Mouse (Mus musculus): ENCODE results near the gene Sel1l3. TPM values are rescaled to one million over a fixed set of nuclear protein-coding genes. Genes with fewer than 3 reads are reported as not detected.

Gene Sel1l3
- polyA plus RNA-seq, 1 experiment = 28.6 TPM

DNA sequence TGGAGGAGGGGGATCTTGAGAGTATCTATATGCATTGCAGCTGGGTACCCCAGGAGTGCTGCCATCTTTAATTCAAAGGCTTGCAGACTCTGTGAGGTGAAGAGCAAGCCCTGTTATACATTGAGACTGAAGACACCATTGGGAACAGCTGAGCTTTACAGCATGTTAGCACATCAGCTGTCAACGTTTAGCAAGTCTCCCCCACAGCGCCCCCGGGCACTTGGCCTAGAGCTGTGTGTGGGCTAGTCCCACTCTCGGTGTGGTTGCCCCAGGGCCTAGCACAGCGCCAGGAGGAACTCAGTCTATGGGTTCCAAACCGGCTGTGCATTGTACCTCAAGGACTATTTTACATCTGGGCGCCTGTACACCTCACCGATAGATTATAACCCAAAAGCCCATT is 51.3 kb downstream of the Sel1l3 start:
- no peak for DNase-seq
- Histone ChIP-seq H3K4me1 (ENCODE audit: control insufficient read depth, insufficient read depth, low read length) (peaks cover 6% of the 10 kb centered on the region; the same call in 1 of the 2 replicates), H3K27ac (ENCODE audit: insufficient read depth, low read depth, low read length) (no peak overlapping the region), H3K4me3 (ENCODE audit: insufficient read depth, low read depth, low read length) (no peak overlapping the region), H3K36me3 (ENCODE audit: control insufficient read depth, insufficient read depth, low read length) (no peaks in the 10 kb centered on the region), H3K27me3 (replicated peaks; ENCODE audit: control insufficient read depth, insufficient read depth, low read length) (no peaks in the 10 kb centered on the region)
- WGBS = 94% methylated on average over 8 of the region's 8 CpGs
- TF ChIP-seq POLR2A (IDR thresholded peaks at IDR 0.05; ENCODE audit: low read depth, low read length) (no peak), CTCF (conservative IDR thresholded peaks at IDR 0.05; ENCODE audit: insufficient read depth, insufficient read length, low read depth, low read length) (no peak)

DNA sequence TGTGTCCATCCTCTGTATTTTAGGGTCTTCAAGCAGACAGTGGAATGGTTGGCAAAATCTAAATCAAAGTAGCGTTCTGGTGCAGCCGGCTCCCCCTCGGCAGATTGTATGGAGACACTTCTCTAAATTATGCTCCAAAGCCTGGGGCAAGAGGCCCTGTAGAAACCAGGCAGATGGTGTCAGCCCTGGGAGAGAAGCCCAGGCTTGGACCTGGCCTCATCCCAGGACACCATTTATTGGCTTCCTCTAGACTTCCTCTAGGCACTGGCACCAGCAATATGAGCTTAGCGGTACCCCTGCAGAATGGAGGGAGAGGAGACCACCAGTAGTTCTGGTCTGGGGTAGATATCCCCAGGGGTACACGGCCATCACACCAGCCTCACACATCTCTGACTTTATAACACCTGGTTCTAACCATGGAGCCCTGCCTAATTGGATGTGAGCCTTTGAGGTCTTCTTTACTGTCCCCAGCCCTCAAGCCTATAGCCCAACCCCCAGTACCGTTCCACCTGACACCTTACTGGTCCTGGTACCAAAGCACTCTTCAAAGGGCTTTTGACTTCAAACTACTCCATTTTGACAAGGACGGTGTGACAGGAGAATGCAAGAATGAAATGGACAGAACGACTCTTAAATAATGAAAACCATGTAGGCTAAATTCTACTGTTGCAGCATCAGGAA is 52.1 kb downstream of the Sel1l3 start:
- WGBS = 88% methylated on average over 8 of the region's 8 CpGs

DNA sequence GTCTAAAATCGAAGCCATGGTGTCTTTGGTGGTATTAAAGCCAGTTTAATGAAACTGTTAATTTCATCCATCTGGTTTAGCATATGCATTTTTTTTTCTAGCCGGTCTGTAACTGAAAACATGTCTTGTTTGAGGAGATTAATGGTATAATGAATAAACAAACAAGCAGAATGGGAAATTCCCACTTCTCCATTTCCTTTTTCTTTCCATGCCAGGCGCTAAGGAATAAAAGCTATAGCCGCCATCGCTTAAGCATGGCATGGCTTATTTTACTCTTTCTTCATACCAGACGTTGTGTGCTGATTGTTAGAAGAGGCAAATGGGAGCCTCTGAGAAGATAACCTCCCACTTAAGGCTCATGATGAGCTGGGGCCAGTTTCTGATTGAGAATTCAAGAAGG is 53.5 kb downstream of the Sel1l3 start:
- Histone ChIP-seq H3K4me1 (ENCODE audit: control insufficient read depth, insufficient read depth, low read length) (peaks cover 6% of the 10 kb centered on the region; the same call in 1 of the 2 replicates), H3K4me3 (ENCODE audit: insufficient read depth, low read depth, low read length) (no peak overlapping the region), H3K27ac (ENCODE audit: insufficient read depth, low read depth, low read length) (no peak overlapping the region), H3K36me3 (ENCODE audit: control insufficient read depth, insufficient read depth, low read length) (no peaks in the 10 kb centered on the region), H3K27me3 (replicated peaks; ENCODE audit: control insufficient read depth, insufficient read depth, low read length) (no peaks in the 10 kb centered on the region)
- WGBS = 91% methylated on average over 6 of the region's 6 CpGs
- DNase-seq = no peak
- no peak for TF ChIP-seq CTCF (conservative IDR thresholded peaks at IDR 0.05; ENCODE audit: insufficient read depth, insufficient read length, low read depth, low read length)
- no peak for TF ChIP-seq POLR2A (IDR thresholded peaks at IDR 0.05; ENCODE audit: low read depth, low read length)

More for the DNA sequence above, 52.1 kb downstream of the Sel1l3 start:
- no peaks in the 10 kb centered on the region for H3K27me3 ChIP-seq (replicated peaks; ENCODE audit: control insufficient read depth, insufficient read depth, low read length)
- no peaks in the 10 kb centered on the region for H3K36me3 ChIP-seq (ENCODE audit: control insufficient read depth, insufficient read depth, low read length)
- no peak overlapping the region for H3K27ac ChIP-seq (ENCODE audit: insufficient read depth, low read depth, low read length)
- no peak for DNase-seq
- H3K4me3 ChIP-seq (ENCODE audit: insufficient read depth, low read depth, low read length) = no peak overlapping the region
- H3K4me1 ChIP-seq (ENCODE audit: control insufficient read depth, insufficient read depth, low read length) = peaks cover 6% of the 10 kb centered on the region; the same call in 1 of the 2 replicates
- TF ChIP-seq CTCF (conservative IDR thresholded peaks at IDR 0.05; ENCODE audit: insufficient read depth, insufficient read length, low read depth, low read length) = no peak
- TF ChIP-seq POLR2A (IDR thresholded peaks at IDR 0.05; ENCODE audit: low read depth, low read length) = no peak

DNA sequence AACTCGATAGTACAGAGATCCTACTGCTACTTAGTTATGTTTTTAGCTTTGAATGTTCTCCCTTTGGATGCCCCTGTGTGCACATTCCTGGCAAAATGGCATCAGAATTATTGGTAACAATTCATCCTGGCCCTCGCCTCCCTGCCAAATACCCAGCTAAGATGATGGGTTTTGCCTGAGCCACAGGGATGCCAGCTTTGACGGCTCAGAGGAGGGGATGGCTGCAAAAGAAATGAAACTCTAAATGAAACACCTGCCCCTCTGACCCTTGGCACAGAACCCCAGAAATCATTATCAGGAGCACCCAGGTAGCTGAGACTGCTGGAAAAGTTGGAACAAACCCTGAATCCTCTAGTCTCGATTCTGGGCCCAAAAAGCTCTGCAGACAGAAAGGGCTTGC is 54.1 kb downstream of the Sel1l3 start:
- no peak overlapping the region for H3K4me3 ChIP-seq (ENCODE audit: insufficient read depth, low read depth, low read length)
- TF ChIP-seq POLR2A (IDR thresholded peaks at IDR 0.05; ENCODE audit: low read depth, low read length) (no peak), CTCF (conservative IDR thresholded peaks at IDR 0.05; ENCODE audit: insufficient read depth, insufficient read length, low read depth, low read length) (no peak)
- WGBS = 80% methylated on average over 4 of the region's 4 CpGs
- DNase-seq = peak; percentile 21
- H3K4me1 ChIP-seq (ENCODE audit: control insufficient read depth, insufficient read depth, low read length) = peaks cover 6% of the 10 kb centered on the region; the same call in 1 of the 2 replicates
- peak overlapping the region; percentile 69; the same call in 1 of the 2 replicates for H3K27ac ChIP-seq (ENCODE audit: insufficient read depth, low read depth, low read length)
- no peaks in the 10 kb centered on the region for H3K27me3 ChIP-seq (replicated peaks; ENCODE audit: control insufficient read depth, insufficient read depth, low read length)
- H3K36me3 ChIP-seq (ENCODE audit: control insufficient read depth, insufficient read depth, low read length) = no peaks in the 10 kb centered on the region

DNA sequence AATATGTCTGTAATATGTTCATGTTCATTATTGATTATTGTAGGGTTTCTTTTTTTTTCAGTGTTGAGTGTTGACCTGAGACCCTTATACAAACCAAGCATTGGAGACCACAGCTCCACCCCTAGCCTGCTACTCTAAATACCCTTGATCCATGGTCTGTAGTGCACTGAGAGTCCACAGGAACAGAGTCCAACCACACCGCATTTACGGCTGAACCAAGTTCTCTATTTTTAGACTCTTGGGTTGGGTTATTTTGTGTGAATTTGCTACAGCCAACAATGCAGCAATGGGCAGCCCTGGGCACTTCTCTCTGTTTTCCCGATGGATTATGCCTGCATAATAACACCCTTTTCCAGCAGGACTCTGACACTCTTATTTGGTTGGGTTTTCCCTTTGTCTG is 54.6 kb downstream of the Sel1l3 start:
- H3K4me1 ChIP-seq (ENCODE audit: control insufficient read depth, insufficient read depth, low read length) = peaks cover 6% of the 10 kb centered on the region; the same call in 1 of the 2 replicates
- no peak overlapping the region for H3K4me3 ChIP-seq (ENCODE audit: insufficient read depth, low read depth, low read length)
- H3K36me3 ChIP-seq (ENCODE audit: control insufficient read depth, insufficient read depth, low read length) = no peaks in the 10 kb centered on the region
- DNase-seq = peak; percentile 54
- no peaks in the 10 kb centered on the region for H3K27me3 ChIP-seq (replicated peaks; ENCODE audit: control insufficient read depth, insufficient read depth, low read length)
- TF ChIP-seq POLR2A (IDR thresholded peaks at IDR 0.05; ENCODE audit: low read depth, low read length) (no peak), CTCF (conservative IDR thresholded peaks at IDR 0.05; ENCODE audit: insufficient read depth, insufficient read length, low read depth, low read length) (no peak)
- H3K27ac ChIP-seq (ENCODE audit: insufficient read depth, low read depth, low read length) = peak overlapping the region; percentile 69; the same call in 1 of the 2 replicates
- 56% methylated on average over 3 of the region's 3 CpGs for WGBS

DNA sequence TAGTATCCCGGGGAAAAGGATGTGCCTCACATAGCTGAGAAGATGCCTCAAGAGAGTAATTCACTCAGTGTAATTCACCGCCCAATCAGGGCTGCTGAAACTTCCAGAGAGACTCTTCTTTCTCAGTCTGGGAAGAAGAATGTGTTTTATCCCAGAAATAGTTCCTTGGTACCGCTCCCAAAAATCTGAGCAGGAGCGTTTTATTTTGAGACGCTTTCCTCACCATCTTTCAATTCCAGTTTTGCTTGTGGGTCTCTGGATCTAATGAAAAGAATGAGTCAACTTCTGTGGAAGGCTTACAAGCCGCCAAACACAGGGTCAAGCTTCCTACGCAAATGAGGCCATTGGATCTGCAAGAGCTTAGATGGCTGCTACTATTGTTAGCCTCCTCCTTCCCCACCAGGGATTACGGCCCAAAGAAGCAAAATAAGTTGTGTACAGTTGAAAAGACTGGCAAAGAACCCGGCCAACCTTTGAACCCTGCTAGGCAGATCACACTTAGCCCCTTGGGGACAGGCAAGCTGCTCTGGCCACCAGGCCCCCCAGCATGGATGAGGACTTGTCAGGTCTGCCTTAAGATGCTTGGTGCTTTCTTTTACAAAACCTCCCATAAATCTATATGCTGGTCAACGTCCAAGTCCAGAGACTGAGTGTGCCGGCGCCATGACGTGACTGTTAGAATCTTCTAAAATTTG is 57.6 kb downstream of the Sel1l3 start:
- WGBS = 64% methylated on average over 13 of the region's 13 CpGs
- peak; percentile 64 for DNase-seq
- H3K27ac ChIP-seq (ENCODE audit: insufficient read depth, low read depth, low read length) = no peak overlapping the region
- H3K4me1 ChIP-seq (ENCODE audit: control insufficient read depth, insufficient read depth, low read length) = peaks cover 6% of the 10 kb centered on the region; the same call in 1 of the 2 replicates
- no peaks in the 10 kb centered on the region for H3K27me3 ChIP-seq (replicated peaks; ENCODE audit: control insufficient read depth, insufficient read depth, low read length)
- no peaks in the 10 kb centered on the region for H3K36me3 ChIP-seq (ENCODE audit: control insufficient read depth, insufficient read depth, low read length)
- no peak for TF ChIP-seq CTCF (conservative IDR thresholded peaks at IDR 0.05; ENCODE audit: insufficient read depth, insufficient read length, low read depth, low read length)
- H3K4me3 ChIP-seq (ENCODE audit: insufficient read depth, low read depth, low read length) = no peak overlapping the region

DNA sequence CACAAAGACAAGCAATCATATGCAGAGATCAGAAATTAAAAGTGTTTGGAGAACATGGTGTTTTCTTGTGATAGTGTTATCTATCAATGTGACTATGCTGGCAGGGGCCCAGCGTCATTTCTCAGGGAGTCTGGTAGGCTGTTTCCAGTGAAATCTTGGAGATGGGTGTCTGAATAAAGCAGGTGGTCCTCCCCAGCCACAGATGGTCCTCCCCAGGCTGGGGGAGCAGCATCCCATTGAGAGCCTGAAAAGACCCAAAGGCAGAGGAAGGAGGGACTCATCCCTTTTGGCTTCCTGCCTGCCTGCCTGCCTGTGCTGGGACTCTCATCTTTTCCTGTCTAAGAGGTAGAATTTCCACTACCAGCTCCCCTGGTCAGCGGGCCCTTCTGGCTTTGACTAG is 59.2 kb downstream of the Sel1l3 start:
- no peaks in the 10 kb centered on the region for H3K36me3 ChIP-seq (ENCODE audit: control insufficient read depth, insufficient read depth, low read length)
- peaks cover 4% of the 10 kb centered on the region; the same call in 1 of the 2 replicates for H3K4me1 ChIP-seq (ENCODE audit: control insufficient read depth, insufficient read depth, low read length)
- H3K4me3 ChIP-seq (ENCODE audit: insufficient read depth, low read depth, low read length) = no peak overlapping the region
- no peak overlapping the region for H3K27ac ChIP-seq (ENCODE audit: insufficient read depth, low read depth, low read length)
- DNase-seq = no peak
- WGBS = 61% methylated on average over 2 of the region's 2 CpGs
- TF ChIP-seq CTCF (conservative IDR thresholded peaks at IDR 0.05; ENCODE audit: insufficient read depth, insufficient read length, low read depth, low read length) (no peak), POLR2A (IDR thresholded peaks at IDR 0.05; ENCODE audit: low read depth, low read length) (no peak)
- H3K27me3 ChIP-seq (replicated peaks; ENCODE audit: control insufficient read depth, insufficient read depth, low read length) = no peaks in the 10 kb centered on the region

Measured in kidney, adult 2 months (tissue).